Mouse (Mus musculus) heart, postnatal 14 days (tissue): ENCODE data around the gene Spem1. TPM values are rescaled to one million over a fixed set of nuclear protein-coding genes. Genes with fewer than 3 reads are reported as not detected.
"Not testable (repeated sequence)": the region's sequence is repeated elsewhere in the genome, so short reads cannot be mapped to it uniquely, and the experiment has no call there.

Experiments used
- DNase-seq, 2 experiments: peaks; one replicate each; pipeline ENCODE4 v3.0.0; 2021 to 2022
- intact Hi-C: fragments of 180-260 bp; cut with DNase I; formaldehyde crosslinking; loops from one replicate; pipeline ENCODE4 v1.15.1; 2025
- long read RNA-seq, 2 experiments: library from polyadenylated mRNA; stranded (forward); transcript quantifications; one replicate each; pipeline ENCODE4 v2.0.0; 2021
- total RNA-seq, 2 experiments: library from RNA; stranded (reverse); gene quantifications; 2 replicates each; pipeline ENCODE4 v1.2.3; 2021

Spem1 gene
- not detected for total RNA-seq
- long read RNA-seq, experiment 1 = 0 reads
- long read RNA-seq, experiment 2 = 0 reads

DNA sequence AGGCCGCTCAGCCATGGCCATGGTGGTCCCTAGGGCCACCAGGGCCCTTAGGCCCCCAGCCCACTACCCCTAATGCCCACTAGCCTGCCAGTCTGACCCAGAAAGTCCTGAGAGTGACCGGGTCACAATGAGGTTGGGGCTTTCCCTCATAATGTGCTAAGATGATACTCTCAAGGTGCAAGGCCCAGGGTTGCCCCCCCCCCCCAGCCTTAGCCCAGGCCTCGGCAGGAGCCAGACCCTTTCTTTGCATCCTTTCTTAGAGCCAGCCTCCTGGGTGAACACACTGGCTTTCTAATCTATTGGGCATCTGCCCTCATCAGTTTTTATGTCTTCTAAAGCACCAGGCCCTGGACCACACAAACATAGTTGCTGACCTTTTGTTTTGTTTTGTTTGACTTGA, at the start of gene Spem1:
Spem1 (minus strand) TSS at position 101 of the 400 bp plus-strand sequence.
- intact Hi-C loops = no loop called here
- DNase-seq = no peak

DNA sequence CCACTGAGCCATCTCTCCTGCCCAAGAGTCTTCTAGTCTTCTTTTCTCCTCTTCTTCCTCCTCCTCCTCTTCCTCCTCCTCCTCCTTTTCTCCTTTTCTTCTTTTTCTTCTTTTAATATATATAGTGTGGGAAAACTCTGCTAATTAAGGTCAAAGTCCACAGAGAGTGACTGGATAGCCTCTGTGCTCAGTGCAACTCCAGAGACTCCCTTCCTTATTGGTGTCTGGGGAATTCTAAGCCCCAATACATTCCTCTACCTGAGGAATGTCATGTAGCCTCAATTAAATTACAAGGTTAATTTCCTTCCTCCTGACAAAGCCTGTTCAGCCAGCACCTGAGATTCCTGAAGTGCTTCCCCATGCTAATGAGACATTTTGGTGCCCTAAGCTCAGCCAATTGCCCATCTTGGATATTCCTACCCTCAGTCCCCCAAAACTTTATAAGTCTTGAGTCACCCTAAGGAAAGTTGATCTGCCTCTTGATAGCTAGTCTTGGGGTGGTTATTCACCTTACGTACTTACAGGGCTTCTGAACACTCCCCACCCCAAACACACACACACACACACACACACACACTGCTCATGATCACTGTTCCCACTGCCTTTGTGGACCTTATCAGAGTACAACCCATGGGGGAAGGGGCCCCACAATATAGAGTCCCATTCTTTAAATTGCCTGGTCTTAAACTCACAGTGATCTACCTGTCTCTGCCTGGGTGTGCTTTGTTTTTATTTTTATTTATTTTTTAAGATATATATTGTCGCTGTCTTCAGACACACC, 48.5 kb upstream of the Spem1 start:
- intact Hi-C loops = no loop called here
- DNase-seq = no peak

DNA sequence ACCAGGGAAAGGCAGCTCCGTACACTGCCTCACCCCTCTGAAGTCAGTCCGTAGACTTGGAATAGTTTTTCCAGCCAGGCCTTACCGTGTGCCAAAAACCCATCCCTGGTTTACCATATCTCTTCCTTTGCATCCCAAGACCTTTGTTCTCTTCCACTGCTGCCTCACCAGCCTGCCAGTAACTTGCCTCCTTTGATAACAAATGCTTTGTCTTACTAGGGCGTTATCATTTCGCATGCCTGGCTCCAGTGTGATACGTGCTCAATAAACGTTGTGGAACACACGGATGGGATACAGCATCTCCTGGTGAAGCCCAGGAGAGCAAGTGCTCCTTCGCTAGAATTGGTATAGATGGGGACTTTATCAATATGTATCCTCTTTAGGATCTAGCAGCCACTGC, 45.4 kb upstream of the Spem1 start:
- intact Hi-C loops = no loop called here

DNA sequence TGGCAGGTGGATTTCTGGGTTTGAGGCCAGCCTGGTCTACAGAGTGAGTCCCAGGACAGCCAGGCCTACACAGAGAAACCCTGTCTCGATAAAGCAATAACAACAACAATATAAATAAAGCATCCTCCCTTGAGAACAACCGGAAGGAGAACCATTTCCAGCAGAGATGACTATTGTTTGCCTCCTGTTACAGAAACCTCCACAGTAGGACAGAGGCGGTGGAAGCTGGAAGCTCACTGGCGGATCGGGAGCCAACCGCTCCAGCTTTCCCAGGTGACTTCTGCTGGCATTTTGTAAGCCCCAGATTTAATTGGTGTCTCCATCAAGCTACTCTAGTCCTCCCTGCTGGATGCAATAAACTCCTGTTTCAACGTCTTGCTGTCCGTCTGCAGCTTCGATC, 43.6 kb upstream of the Spem1 start:
- intact Hi-C loops = no loop called here
- DNase-seq = no peak

More for the DNA sequence above, 45.4 kb upstream of the Spem1 start:
- no peak for DNase-seq

DNA sequence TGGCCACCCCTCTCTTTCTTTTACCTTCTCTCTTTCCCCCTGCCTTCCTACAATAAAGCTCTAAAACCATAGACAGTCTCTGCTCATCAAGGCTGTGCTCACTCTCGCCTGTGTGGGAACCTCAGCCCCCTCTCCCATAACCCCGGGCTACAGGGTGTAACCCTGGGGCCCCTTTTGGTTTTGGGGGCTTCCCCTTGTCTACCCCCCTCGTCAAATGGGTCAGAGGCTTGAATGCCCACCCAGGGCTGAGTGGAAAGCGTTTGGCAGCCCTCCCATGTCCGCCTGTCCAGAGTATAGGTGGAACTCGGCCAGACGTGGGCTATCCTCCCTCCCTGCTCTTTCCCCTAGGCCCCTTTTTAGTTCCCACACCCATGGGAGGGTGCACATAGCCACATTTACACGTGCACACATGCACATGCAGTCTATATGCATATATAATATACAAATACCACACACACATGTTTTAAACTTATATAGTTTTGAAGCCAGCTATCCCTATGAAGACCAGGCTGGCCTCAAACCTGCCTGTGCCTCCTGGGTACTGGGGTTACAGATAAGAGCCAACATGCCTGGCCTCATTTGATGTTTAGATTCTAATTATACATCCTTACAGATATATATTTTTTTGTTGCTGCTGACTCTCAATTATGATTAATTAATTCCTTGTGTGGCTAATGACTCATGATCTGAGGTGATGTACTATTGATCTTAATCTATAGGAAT, 42.3 kb upstream of the Spem1 start:
- intact Hi-C loops = no loop called here

DNA sequence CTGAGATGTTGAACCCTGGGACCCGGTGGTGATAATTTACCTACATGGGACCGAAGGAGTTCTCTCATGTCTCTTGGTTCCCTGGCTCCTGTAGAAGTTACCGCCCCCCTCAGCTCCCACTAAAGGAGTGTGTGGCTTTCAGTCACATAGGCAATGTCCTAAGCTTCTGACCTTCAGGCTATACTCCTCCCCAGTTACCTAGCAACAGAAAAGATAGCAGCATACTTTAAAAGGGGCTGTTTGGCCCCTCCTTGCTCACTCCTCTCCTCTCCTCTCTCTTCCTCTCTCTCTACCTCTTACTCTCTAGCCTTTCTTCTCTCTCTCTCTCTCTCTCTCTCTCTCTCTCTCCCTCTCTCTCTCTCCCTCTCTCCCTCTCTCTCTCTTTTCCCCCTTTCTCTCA, 41.7 kb upstream of the Spem1 start:
- DNase-seq, intact Hi-C loops: not testable (repeated sequence)

More for the DNA sequence above, 42.3 kb upstream of the Spem1 start:
- DNase-seq = no peak

DNA sequence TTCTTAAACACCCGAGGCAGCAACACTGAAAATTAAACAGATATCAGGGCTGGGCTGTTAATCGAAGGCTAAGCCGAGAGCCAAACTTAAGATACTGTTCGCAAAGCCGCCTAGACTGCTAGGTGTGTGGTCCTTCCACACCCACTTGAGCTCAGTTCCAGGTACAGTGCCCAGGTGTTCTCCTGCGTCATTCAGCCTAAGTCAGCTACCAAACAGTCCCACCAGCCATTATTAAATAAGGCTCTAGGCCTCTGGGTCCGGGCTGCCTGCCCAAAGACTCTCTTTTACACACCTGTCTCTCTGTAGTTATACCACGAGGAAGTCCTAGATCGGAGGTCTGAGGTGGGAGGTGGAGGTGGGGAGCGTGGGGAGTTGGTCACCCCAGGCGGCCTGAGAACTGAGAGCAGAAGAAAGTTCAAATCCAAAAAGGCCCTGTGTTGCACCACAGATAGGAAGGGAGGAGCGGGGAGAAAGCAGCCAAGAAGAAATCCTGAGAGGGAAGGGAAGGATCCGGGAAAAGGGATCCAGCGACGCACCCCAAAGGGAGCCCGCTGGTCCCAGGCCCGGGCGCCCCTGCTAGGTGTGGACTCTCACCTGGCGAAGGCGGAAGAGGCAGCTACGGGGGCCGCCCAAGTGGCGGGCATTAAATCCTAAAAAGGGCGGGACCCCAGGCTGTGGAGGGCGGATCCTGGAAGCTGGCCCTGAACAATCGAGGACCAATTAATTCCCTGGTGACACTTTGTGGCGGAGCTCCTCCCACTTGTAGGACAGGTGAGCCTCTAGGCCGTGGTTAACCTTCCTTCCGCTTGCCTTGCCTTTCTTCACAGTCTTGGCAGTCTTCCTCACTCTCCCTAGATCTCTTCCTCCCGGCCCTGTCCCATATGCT, 36.4 kb upstream of the Spem1 start, which contains the start of gene Tnk1:
Tnk1 (minus strand) TSS at position 618 of the 886 bp plus-strand sequence.
- intact Hi-C loops = no loop called here

DNA sequence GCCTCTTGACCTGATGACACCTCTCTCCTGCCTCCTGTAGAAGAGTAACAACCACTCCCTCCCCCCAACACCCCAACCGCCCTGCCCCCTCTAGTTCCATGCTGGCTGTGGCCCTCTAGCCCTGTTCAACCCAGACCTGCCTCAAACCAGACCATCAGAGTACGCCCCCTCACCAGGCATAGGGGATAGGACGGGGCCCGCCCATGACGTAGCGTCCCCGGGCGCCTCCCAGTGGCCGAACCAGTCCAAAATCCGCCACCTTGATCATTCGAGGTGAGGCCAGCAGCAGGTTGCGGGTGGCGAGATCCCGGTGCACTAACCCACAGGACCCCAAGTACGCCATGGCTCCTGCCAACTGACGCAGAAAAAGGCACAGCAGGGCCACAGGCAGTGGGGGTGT, 33.4 kb upstream of the Spem1 start:
- intact Hi-C loops = no loop called here

More for the DNA sequence above, 36.4 kb upstream of the Spem1 start, which contains the start of gene Tnk1:
- DNase-seq = no peak

DNA sequence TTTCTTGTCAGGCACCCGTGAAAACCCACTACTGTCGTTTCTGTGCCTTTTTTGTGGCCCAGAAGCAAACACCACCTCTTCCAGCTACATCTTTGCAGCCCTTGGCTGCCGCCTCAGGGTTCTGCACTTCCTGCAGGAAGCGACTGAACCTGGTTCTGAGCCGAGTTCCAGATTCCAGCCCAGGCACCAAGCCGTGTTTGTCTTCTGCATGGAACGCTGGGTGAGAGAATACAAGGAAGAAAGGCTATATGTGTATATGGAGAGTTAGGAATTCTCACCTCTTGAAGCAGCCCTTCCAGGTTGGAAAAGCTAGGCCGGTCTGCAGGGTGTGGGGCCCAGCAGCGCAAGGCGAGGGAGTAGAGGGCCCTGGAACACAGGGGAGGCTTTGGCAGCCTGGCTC, 32.7 kb upstream of the Spem1 start:
- DNase-seq = no peak
- intact Hi-C loops = no loop called here

More for the DNA sequence above, 33.4 kb upstream of the Spem1 start:
- peak; percentile 52 to 58 for DNase-seq

DNA sequence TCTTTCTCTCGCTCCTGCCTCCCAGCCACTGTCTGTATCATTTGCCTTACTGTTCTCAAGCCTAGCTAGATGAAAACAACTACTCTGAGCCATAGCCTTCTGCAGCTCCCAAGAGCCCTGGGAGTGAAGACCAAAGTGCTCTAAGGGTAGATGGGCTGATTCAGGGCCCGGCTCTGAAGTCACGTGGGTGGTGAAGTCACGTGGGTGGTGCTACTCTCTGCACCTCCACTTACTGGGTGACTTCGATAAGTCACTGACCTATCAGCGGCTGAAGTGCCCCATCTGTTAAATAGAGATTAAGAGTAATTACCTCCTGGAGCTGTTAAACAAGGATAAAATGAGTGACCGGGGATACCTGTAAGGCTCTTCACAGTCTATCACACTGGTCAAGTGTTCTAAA, 32.0 kb upstream of the Spem1 start:
- no peak for DNase-seq
- intact Hi-C loops = no loop called here

DNA sequence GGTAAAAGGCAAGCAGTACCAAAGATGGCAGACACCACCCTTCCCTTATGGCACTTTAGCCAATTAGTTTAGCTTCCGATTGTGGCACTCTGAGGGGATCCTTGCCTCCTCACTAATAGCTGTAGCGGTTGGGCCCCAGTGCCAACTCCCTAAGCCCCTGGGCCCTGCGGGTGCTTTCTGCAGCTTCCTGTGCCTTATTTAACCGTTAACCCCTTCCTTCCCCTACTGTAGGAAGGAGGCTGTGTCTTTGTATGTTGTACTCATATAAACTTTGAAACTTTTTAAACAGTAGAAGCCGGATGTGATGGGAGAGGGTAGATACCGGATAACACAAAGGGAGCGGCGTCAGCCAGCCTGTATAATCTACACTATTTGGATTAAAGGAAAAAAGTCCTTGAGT, 28.8 kb upstream of the Spem1 start:
- intact Hi-C loops = no loop called here

DNA sequence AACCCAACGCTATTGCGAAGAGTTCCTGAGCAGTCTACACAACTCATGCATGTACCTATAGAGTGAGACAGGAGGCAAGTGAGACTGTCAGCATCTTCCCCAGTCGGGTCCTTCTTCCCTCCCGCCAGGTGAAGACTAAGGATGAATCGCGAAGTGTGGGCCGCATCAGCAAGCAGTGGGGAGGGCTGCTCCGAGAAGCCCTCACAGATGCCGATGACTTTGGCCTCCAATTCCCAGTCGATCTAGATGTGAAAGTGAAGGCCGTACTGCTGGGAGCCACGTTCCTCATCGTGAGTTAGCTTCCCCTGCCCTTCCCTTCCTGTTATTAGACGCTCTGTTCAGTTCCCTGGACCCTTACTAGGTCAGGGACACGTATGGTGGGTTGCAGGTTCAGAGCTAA, 27.9 kb upstream of the Spem1 start:
- DNase-seq = no peak
- intact Hi-C loops = no loop called here

More for the DNA sequence above, 28.8 kb upstream of the Spem1 start:
- no peak for DNase-seq

DNA sequence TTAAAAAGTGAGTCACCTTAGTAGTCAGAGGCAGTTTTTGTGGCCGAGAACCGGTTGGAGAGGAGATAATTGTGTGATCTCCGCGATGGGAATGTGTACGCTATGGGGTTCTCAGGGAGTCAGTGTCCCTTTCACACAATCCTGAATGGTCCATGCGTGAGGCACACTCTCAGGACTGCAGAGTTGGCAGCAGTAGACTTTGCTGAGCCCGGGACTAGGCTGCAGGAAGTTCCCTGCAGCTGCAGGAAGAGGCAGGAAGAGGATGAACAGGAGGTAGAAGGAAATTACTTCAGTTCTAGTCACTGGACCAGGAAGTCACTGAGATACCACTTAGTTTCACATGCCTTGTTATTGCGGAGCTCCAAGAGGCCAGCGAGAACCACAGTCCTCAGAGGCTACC, 27.1 kb upstream of the Spem1 start:
- no peak for DNase-seq
- intact Hi-C loops = no loop called here

DNA sequence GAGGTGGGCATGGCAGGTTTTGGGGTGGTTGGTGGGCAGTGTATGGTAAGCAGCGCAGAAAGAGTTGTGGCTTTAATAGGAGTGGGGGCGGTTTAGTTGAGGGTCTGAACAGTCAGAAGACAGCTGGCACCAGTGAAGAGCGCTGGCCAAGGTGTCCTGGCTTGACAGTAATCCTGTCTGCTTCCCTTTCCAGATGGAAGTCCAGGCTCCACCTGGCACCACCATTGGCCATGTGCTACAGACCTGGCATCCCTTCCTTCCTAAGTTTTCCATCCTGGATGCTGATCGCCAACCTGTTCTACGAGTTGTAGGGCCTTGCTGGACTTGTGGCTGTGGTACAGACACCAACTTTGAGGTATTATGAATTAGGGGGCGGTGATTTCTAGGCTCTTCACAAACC, 26.0 kb upstream of the Spem1 start:
- no peak for DNase-seq
- intact Hi-C loops = no loop called here

DNA sequence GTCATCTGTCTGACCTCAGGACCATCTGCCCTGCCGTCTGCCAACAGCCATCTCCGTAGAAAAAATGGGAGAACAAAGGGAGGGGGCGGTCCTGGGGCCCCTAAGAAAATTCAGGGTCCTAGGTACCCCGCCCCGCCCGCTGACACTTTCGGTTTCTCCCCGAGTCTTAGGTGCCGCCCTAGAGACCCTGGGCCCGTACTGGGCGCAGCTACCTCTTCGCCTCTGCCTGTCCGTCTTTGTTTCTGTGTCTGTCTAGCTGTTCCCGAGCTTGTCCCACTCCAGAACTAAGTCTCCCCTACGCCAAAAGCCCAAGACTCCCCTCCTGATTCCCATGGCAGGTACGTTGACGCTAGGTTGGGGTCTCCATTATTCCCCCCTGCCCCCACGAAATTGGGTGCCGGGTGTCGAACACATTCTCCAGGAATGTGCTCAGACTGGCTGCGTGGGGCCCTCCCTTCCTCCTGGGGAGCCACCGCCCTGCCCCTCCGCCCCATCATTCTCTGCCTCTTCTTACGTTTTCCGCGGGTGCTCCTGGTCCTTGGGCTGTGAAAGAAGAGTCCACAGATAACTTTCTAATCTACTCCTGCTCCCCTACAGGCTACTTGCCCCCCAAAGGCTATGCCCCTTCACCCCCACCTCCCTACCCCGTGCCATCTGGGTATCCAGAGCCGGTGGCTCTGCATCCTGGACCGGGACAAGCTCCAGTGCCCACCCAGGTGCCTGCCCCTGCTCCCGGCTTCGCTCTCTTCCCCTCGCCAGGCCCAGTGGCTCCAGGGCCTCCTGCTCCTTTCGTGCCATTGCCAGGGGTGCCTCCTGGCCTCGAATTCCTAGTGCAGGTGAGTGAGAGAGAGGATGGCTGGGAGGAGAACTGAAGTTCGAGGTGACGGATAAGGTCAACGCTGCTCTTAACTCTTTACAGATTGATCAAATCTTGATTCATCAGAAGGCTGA, 25.0 kb upstream of the Spem1 start:
- DNase-seq = peak in 1 of 2 experiments; percentile 41
- intact Hi-C loops = no loop called here

DNA sequence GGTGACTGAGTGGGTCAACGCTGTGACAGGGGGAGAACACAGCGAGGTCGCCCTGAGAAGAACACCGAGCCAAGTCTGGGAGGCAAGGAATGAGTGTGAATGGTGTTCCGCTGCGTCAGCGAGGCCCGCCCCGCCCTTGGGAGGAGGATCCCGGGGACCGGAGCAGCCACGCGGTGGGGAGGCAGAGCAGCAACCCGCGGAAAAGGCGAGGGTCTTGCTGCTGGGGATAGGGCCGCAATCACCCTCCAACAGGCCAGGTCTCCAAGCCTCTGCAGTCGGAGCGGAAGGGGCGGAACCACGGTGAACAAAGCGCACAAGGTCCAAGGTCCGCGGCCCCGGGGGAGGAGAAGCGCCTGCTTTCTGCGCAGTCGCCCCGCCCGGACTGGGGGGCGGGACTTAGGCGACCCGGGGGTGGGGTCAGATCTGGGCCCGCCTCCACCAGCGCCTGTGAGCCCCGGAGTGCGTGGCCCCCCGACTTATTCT, 24.3 kb upstream of the Spem1 start, which contains the start of gene Plscr3:
Plscr3 (plus strand) TSS at position 179 of the 483 bp plus-strand sequence.
- intact Hi-C loops = no loop called here
- peak; percentile 94 to 96 for DNase-seq

DNA sequence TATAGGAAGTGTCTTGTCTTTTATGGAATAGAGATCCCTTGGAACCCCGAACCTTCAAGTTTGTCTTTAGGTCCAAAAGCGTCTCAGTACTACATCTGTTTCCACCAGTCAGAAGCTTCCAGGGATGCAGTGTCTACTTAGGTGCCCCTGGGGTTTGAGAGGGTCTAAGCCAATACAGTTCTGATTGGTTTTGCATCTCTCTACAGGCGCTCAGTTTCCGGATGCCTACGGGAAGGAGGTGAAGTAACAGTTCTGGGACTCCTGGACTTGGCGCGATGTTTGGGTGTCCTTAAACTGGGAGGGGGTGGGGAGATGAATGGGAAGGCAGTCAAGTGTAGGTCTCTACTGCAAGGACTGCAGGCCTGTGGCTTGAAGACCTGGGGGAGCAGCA, 16.7 kb upstream of the Spem1 start:
- no peak for DNase-seq
- intact Hi-C loops = loop anchor here (2.0 to 5.0 kb wide), 2 partner anchors 39 to 62 kb away; partner anchors contain the start of genes 2810408A11Rik, Neurl4 and Tmem95

DNA sequence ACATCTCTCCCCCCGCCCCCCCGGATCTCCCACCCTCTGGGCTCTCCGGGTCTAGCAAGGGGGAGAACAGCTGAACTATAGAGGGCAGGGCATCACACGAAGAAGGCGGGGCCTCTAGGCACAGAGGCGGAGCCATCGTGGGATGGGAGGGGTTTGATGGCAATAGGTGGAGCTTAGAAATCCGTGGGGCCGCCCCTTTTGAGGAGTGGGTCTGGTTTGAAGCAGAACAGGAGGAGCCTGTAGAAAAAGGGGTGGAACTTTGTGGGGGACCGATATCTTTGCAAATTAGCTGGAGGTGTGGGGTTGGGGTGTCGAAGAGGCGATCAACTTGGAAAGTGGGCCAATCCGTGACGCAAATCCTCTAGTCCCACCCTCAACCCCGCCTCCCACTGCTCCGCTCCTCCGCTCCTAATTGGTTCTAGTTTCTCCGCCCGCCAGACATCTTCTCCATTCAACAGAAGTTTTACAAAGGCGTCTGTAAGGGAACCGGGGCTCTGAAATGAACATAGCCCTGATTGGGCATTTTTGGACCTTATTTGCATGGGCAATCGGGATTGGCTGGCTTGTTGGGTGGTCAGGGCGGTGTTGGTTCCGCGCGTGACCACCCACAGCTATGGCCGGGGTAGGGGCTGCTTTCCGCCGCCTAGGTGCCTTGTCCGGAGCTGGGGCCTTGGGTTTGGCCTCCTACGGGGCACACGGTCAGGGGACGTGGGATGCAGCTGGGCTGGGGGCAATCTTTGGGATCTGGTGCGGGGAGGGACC, 16.2 kb upstream of the Spem1 start, which contains the start of gene Tmem256:
Tmem256 (plus strand) TSS at position 563 of the 762 bp plus-strand sequence.
- intact Hi-C loops = loop anchor here (2.0 to 5.0 kb wide), 3 partner anchors 35 to 63 kb away; partner anchors contain the start of genes 2810408A11Rik, Neurl4 and Tmem95
- peak; percentile 92 to 94 for DNase-seq
